Mouse (Mus musculus): Measurements from ENCODE around the gene M1ap. TPM values are rescaled to one million over a fixed set of nuclear protein-coding genes. Genes with fewer than 3 reads are reported as not detected.

The M1ap gene
- polyA plus RNA-seq, 1 experiment from 2014 or later, result 0.65 TPM

GRCm38 (mm10) chr6:82998326-82998725 is 51.6 kb downstream of the M1ap start:
- Histone ChIP-seq H3K9ac (no peak overlapping the region), H3K36me3 (no peaks in the 10 kb centered on the region), H3K9me3 (no peaks in the 10 kb centered on the region), H3K4me3 (no peak overlapping the region), H3K27ac (no peak overlapping the region), H3K4me2 (replicated peaks) (no peak overlapping the region), H3K4me1 (peaks cover 11% of the 10 kb centered on the region; the same call in 1 of the 2 replicates), H3K27me3 (no peaks in the 10 kb centered on the region)
- 68% methylated on average over 4 of the region's 4 CpGs for WGBS
- ATAC-seq (ENCODE audit: low FRiP score, low read depth), result no peak

GRCm38 (mm10) chr6:82999986-83000385 is 53.3 kb downstream of the M1ap start:
- Histone ChIP-seq H3K4me1 (peaks cover 14% of the 10 kb centered on the region; the same call in 1 of the 2 replicates), H3K4me3 (no peak overlapping the region), H3K27ac (peak overlapping the region; percentile 79), H3K9ac (no peak overlapping the region), H3K27me3 (no peaks in the 10 kb centered on the region), H3K36me3 (no peaks in the 10 kb centered on the region), H3K9me3 (no peaks in the 10 kb centered on the region), H3K4me2 (replicated peaks) (0 out of 2 replicates have a peak overlapping the region, but pooled peaks have one; percentile 16)
- whole genome bisulfite sequencing, result 59% methylated on average over 8 of the region's 8 CpGs
- 0 out of 2 replicates have a peak, but pooled peaks have one; percentile 24 for ATAC-seq (ENCODE audit: low FRiP score, low read depth)

- Histone ChIP-seq H3K4me1 (0 out of 2 replicates have a peak, but pooled peaks cover 4% of the 10 kb centered on the region), H3K9ac (no peak overlapping the region), H3K4me3 (no peak overlapping the region), H3K27ac (no peak overlapping the region), H3K9me3 (no peaks in the 10 kb centered on the region), H3K36me3 (no peaks in the 10 kb centered on the region), H3K27me3 (no peaks in the 10 kb centered on the region), H3K4me2 (replicated peaks) (no peak overlapping the region)
- ATAC-seq (ENCODE audit: low FRiP score, low read depth), result no peak
- 85% methylated on average over 1 of the region's 1 CpGs for WGBS
These were observed 56.4 kb downstream of the M1ap start for GRCm38 (mm10) chr6:83003082-83003481.

- Histone ChIP-seq H3K4me3 (no peak overlapping the region), H3K27ac (no peak overlapping the region), H3K9me3 (no peaks in the 10 kb centered on the region), H3K4me2 (replicated peaks) (no peak overlapping the region), H3K4me1 (0 out of 2 replicates have a peak, but pooled peaks cover 4% of the 10 kb centered on the region), H3K36me3 (no peaks in the 10 kb centered on the region), H3K9ac (no peak overlapping the region), H3K27me3 (no peaks in the 10 kb centered on the region)
- 92% methylated on average over 5 of the region's 5 CpGs for WGBS
- no peak for ATAC-seq (ENCODE audit: low FRiP score, low read depth)
These were observed 57.1 kb downstream of the M1ap start for GRCm38 (mm10) chr6:83003850-83004249.

- H3K4me3 ChIP-seq, result no peak overlapping the region
- no peaks in the 10 kb centered on the region for H3K36me3 ChIP-seq
- ATAC-seq (ENCODE audit: low FRiP score, low read depth), result no peak
- 0 out of 2 replicates have a peak, but pooled peaks cover 4% of the 10 kb centered on the region for H3K4me1 ChIP-seq
- H3K27me3 ChIP-seq, result no peaks in the 10 kb centered on the region
- no peak overlapping the region for H3K27ac ChIP-seq
- WGBS, result 76% methylated on average over 2 of the region's 2 CpGs
- H3K9me3 ChIP-seq, result no peaks in the 10 kb centered on the region
- no peak overlapping the region for H3K9ac ChIP-seq
- no peak overlapping the region for H3K4me2 ChIP-seq (replicated peaks)
These were observed 57.6 kb downstream of the M1ap start for GRCm38 (mm10) chr6:83004309-83004708.

GRCm38 (mm10) chr6:83004872-83005271 is 58.2 kb downstream of the M1ap start:
- Histone ChIP-seq H3K27me3 (no peaks in the 10 kb centered on the region), H3K4me2 (replicated peaks) (no peak overlapping the region), H3K27ac (no peak overlapping the region), H3K4me1 (0 out of 2 replicates have a peak, but pooled peaks cover 4% of the 10 kb centered on the region), H3K36me3 (no peaks in the 10 kb centered on the region), H3K4me3 (no peak overlapping the region), H3K9ac (0 out of 2 replicates have a peak overlapping the region, but pooled peaks have one; percentile 15), H3K9me3 (no peaks in the 10 kb centered on the region)
- no peak for ATAC-seq (ENCODE audit: low FRiP score, low read depth)
- WGBS, result 60% methylated on average over 7 of the region's 7 CpGs

GRCm38 (mm10) chr6:83005444-83006011 is 58.8 kb downstream of the M1ap start:
- no peak overlapping the region for H3K4me2 ChIP-seq (replicated peaks)
- no peak overlapping the region for H3K4me3 ChIP-seq
- 0 out of 2 replicates have a peak, but pooled peaks cover 4% of the 10 kb centered on the region for H3K4me1 ChIP-seq
- H3K9ac ChIP-seq, result no peak overlapping the region
- no peaks in the 10 kb centered on the region for H3K9me3 ChIP-seq
- H3K27ac ChIP-seq, result no peak overlapping the region
- H3K27me3 ChIP-seq, result no peaks in the 10 kb centered on the region
- WGBS, result 73% methylated on average over 10 of the region's 10 CpGs
- no peak for ATAC-seq (ENCODE audit: low FRiP score, low read depth)
- H3K36me3 ChIP-seq, result no peaks in the 10 kb centered on the region

GRCm38 (mm10) chr6:83006114-83006513 is 59.4 kb downstream of the M1ap start:
- Histone ChIP-seq H3K9me3 (no peaks in the 10 kb centered on the region), H3K4me2 (replicated peaks) (no peak overlapping the region), H3K27me3 (no peaks in the 10 kb centered on the region), H3K4me3 (no peak overlapping the region), H3K27ac (no peak overlapping the region), H3K9ac (no peak overlapping the region), H3K36me3 (no peaks in the 10 kb centered on the region), H3K4me1 (0 out of 2 replicates have a peak, but pooled peaks cover 4% of the 10 kb centered on the region)
- no peak for ATAC-seq (ENCODE audit: low FRiP score, low read depth)
- 80% methylated on average over 6 of the region's 6 CpGs for WGBS

- WGBS, result 47% methylated on average over 3 of the region's 3 CpGs
These were observed 62.0 kb downstream of the M1ap start for GRCm38 (mm10) chr6:83008659-83009058.

GRCm38 (mm10) chr6:83010010-83010409 is 63.3 kb downstream of the M1ap start:
- H3K4me2 ChIP-seq (replicated peaks), result no peak overlapping the region
- 59% methylated on average over 7 of the region's 7 CpGs for whole genome bisulfite sequencing

More at GRCm38 (mm10) chr6:83008659-83009058, 62.0 kb downstream of the M1ap start:
- no peaks in the 10 kb centered on the region for H3K27me3 ChIP-seq
- no peaks in the 10 kb centered on the region for H3K36me3 ChIP-seq
- no peak overlapping the region for H3K4me2 ChIP-seq (replicated peaks)
- no peaks in the 10 kb centered on the region for H3K9me3 ChIP-seq
- no peak overlapping the region for H3K27ac ChIP-seq
- H3K4me1 ChIP-seq, result 0 out of 2 replicates have a peak, but pooled peaks cover 4% of the 10 kb centered on the region
- no peak overlapping the region for H3K9ac ChIP-seq
- ATAC-seq (ENCODE audit: low FRiP score, low read depth), result no peak
- H3K4me3 ChIP-seq, result no peak overlapping the region

GRCm38 (mm10) chr6:83011255-83011654 is 64.6 kb downstream of the M1ap start:
- H3K4me2 ChIP-seq (replicated peaks), result no peak overlapping the region
- H3K27me3 ChIP-seq, result no peaks in the 10 kb centered on the region
- ATAC-seq (ENCODE audit: low FRiP score, low read depth), result no peak
- 89% methylated on average over 7 of the region's 7 CpGs for WGBS
- no peak overlapping the region for H3K9ac ChIP-seq
- H3K9me3 ChIP-seq, result no peaks in the 10 kb centered on the region
- no peaks in the 10 kb centered on the region for H3K36me3 ChIP-seq
- no peak overlapping the region for H3K4me3 ChIP-seq
- no peaks in the 10 kb centered on the region for H3K4me1 ChIP-seq
- no peak overlapping the region for H3K27ac ChIP-seq

More at GRCm38 (mm10) chr6:83010010-83010409, 63.3 kb downstream of the M1ap start:
- H3K36me3 ChIP-seq, result no peaks in the 10 kb centered on the region
- no peak overlapping the region for H3K9ac ChIP-seq
- H3K27me3 ChIP-seq, result no peaks in the 10 kb centered on the region
- H3K27ac ChIP-seq, result no peak overlapping the region
- H3K9me3 ChIP-seq, result no peaks in the 10 kb centered on the region
- 0 out of 2 replicates have a peak, but pooled peaks cover 1% of the 10 kb centered on the region for H3K4me1 ChIP-seq
- ATAC-seq (ENCODE audit: low FRiP score, low read depth), result no peak
- H3K4me3 ChIP-seq, result no peak overlapping the region

GRCm38 (mm10) chr6:83011756-83012155 is 65.1 kb downstream of the M1ap start:
- no peak overlapping the region for H3K4me3 ChIP-seq
- 73% methylated on average over 6 of the region's 6 CpGs for WGBS
- H3K27ac ChIP-seq, result no peak overlapping the region
- H3K9ac ChIP-seq, result no peak overlapping the region
- no peaks in the 10 kb centered on the region for H3K4me1 ChIP-seq
- no peak for ATAC-seq (ENCODE audit: low FRiP score, low read depth)
- no peaks in the 10 kb centered on the region for H3K9me3 ChIP-seq
- H3K4me2 ChIP-seq (replicated peaks), result no peak overlapping the region
- no peaks in the 10 kb centered on the region for H3K27me3 ChIP-seq
- no peaks in the 10 kb centered on the region for H3K36me3 ChIP-seq

Data from limb, embryonic 13.5 days (tissue).